Mouse (Mus musculus) regulatory T cell (primary cell): ENCODE measurements around the gene Naaladl2.
"Not testable (repeated sequence)": the region's sequence is repeated elsewhere in the genome, so short reads cannot be mapped to it uniquely, and the experiment has no call there.

ENCODE experiments used
- in situ Hi-C: fragments of 300-600 bp; cut with MboI, MseI; formaldehyde crosslinking; loops from one replicate; pipeline ENCODE4 v1.15.1; 2025; ENCODE audit warnings: high pct_unique_total_duplicates

The Naaladl2 gene

GRCm38 (mm10) chr3:25143555-25144311, at the start of gene Naaladl2:
Naaladl2 (minus strand) TSS chr3:25144261.
- in situ Hi-C loops = no loop called here

- in situ Hi-C loops = no loop called here
Measured at GRCm38 (mm10) chr3:25151721-25152120, 7.7 kb upstream of the Naaladl2 start.

- in situ Hi-C loops = no loop called here
Measured at GRCm38 (mm10) chr3:25147271-25147670, 3.2 kb upstream of the Naaladl2 start.

GRCm38 (mm10) chr3:25144961-25145697, 1.1 kb upstream of the Naaladl2 start:
- in situ Hi-C loops = no loop called here

GRCm38 (mm10) chr3:25143111-25143510, 950 bp downstream of the Naaladl2 start:
- in situ Hi-C loops = no loop called here

- in situ Hi-C loops = no loop called here
Measured at GRCm38 (mm10) chr3:25131848-25132247, 12.2 kb downstream of the Naaladl2 start.

- in situ Hi-C loops = no loop called here
Measured at GRCm38 (mm10) chr3:25127864-25128263, 16.2 kb downstream of the Naaladl2 start.

- in situ Hi-C loops = no loop called here
Measured at GRCm38 (mm10) chr3:25124919-25125846, 18.9 kb downstream of the Naaladl2 start.

GRCm38 (mm10) chr3:25113107-25113506, 31.0 kb downstream of the Naaladl2 start:
- in situ Hi-C loops = no loop called here

- in situ Hi-C loops = no loop called here
Measured at GRCm38 (mm10) chr3:25108997-25109396, 35.1 kb downstream of the Naaladl2 start.

GRCm38 (mm10) chr3:25092986-25093385, 51.1 kb downstream of the Naaladl2 start:
- in situ Hi-C loops = no loop called here

- in situ Hi-C loops = no loop called here
Measured at GRCm38 (mm10) chr3:25075785-25076184, 68.3 kb downstream of the Naaladl2 start.

- in situ Hi-C loops = no loop called here
Measured at GRCm38 (mm10) chr3:25074266-25074665, 69.8 kb downstream of the Naaladl2 start.

GRCm38 (mm10) chr3:25073821-25074220, 70.2 kb downstream of the Naaladl2 start:
- in situ Hi-C loops = no loop called here

GRCm38 (mm10) chr3:25063217-25063616, 80.8 kb downstream of the Naaladl2 start:
- in situ Hi-C loops = no loop called here

GRCm38 (mm10) chr3:25052975-25053374, 91.1 kb downstream of the Naaladl2 start:
- in situ Hi-C loops = no loop called here

- in situ Hi-C loops = no loop called here
Measured at GRCm38 (mm10) chr3:25019972-25020371, 124.1 kb downstream of the Naaladl2 start.

- in situ Hi-C loops = no loop called here
Measured at GRCm38 (mm10) chr3:25010751-25011150, 133.3 kb downstream of the Naaladl2 start.

GRCm38 (mm10) chr3:25006802-25007201, 137.3 kb downstream of the Naaladl2 start:
- in situ Hi-C loops = not testable (repeated sequence)

GRCm38 (mm10) chr3:24992577-24992976, 151.5 kb downstream of the Naaladl2 start:
- in situ Hi-C loops = no loop called here

GRCm38 (mm10) chr3:24992078-24992477, 152.0 kb downstream of the Naaladl2 start:
- in situ Hi-C loops = no loop called here

- in situ Hi-C loops = no loop called here
Measured at GRCm38 (mm10) chr3:24982111-24982510, 161.9 kb downstream of the Naaladl2 start.
